Mouse (Mus musculus) embryonic facial prominence, embryonic 11.5 days (tissue): ENCODE data around the gene Zfp593. TPM values are rescaled to one million over a fixed set of nuclear protein-coding genes. Genes with fewer than 3 reads are reported as not detected.

ENCODE experiments used
- ATAC-seq: fragments of 200-750 bp; cut with Nextera tagmentation; replicated peaks from 2 replicates; pipeline ENCODE4 v1.8.0; 2017; ENCODE audit warnings: low read depth; ENCODE audit not compliant: insufficient number of reproducible peaks, low FRiP score, low TSS enrichment
- DNase-seq: peaks from one replicate; pipeline ENCODE4 v3.0.0-alpha.2; 2015; ENCODE audit warnings: low spot score
- H3K27ac ChIP-seq: fragments of 300-500 bp; sonication (generic); replicated peaks from 2 replicates; pipeline ENCODE4 v1.5.1; 2014; ENCODE audit warnings: mild to moderate bottlenecking, low read depth, low read length, control low read depth
- H3K27me3 ChIP-seq: fragments of 300-500 bp; sonication (generic); 2 replicates; pipeline ENCODE4 v1.6.1; 2014; ENCODE audit warnings: mild to moderate bottlenecking, low read length, moderate library complexity, mixed read lengths; ENCODE audit not compliant: control insufficient read depth, insufficient read depth
- H3K36me3 ChIP-seq: fragments of 300-500 bp; sonication (generic); replicated peaks from 2 replicates; pipeline ENCODE4 v1.6.1; 2014; ENCODE audit warnings: low read depth, mild to moderate bottlenecking, low read length, moderate library complexity, mixed read lengths; ENCODE audit not compliant: control insufficient read depth, insufficient read depth
- H3K4me1 ChIP-seq: fragments of 300-500 bp; sonication (generic); 2 replicates; pipeline ENCODE4 v1.6.1; 2014; ENCODE audit warnings: low read length, mixed read lengths; ENCODE audit not compliant: control insufficient read depth, insufficient read depth
- H3K4me2 ChIP-seq: fragments of 300-500 bp; sonication (generic); 2 replicates; pipeline ENCODE4 v1.6.1; 2014; ENCODE audit warnings: low read depth, mild to moderate bottlenecking, control low read depth, low read length, moderate library complexity
- H3K4me3 ChIP-seq: fragments of 300-500 bp; sonication (generic); 2 replicates; pipeline ENCODE4 v1.5.1; 2014; ENCODE audit warnings: low read depth, low read length, control low read depth
- H3K9ac ChIP-seq: fragments of 300-500 bp; sonication (generic); replicated peaks from 2 replicates; pipeline ENCODE4 v1.6.1; 2014; ENCODE audit warnings: mild to moderate bottlenecking, control low read depth, low read length
- H3K9me3 ChIP-seq: fragments of 300-500 bp; sonication (generic); replicated peaks from 2 replicates; pipeline ENCODE4 v1.6.1; 2016; ENCODE audit warnings: mild to moderate bottlenecking, low read length, inconsistent platforms, mixed read lengths; ENCODE audit not compliant: control insufficient read depth
- WGBS: fragments of 180-500 bp; shearing (Covaris S2); extraction: QIAGEN DNeasy Blood & Tissue Kit; methylation state at CpG from one replicate; pipeline ENCODE4 v1.1.7; 2014; 5-methylcytosine and 5-hydroxymethylcytosine counted together
- polyA plus RNA-seq: library from polyadenylated mRNA; unstranded; fragments of >200 nt; fragmentation: Nextera tagmentation; extraction: Ambion mirVana; gene quantifications from 2 replicates; pipeline ENCODE4 v1.2.1, GENCODE M21; 2014

The Zfp593 gene
- polyA plus RNA-seq, 1 experiment from 2014 or later, result 16.5 TPM

DNA sequence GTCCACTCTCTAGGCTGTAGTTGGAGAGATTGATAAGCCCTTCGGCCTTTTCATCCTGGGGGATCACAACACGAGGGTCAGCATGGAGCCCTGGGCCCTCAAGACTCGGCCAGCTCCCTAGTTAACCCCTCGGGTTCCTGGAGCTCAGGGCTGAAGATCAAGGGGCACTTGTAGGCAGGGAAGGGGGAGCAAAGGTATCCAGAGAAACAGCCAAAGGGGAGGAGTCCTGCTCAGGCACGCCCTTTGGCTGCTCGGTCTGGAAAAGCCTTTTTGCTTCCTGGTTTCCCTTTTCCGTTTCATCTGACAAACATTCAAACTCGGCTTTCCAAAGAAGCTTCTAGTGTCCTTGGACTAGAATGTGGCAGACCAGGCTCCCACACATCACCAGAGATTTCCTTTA is 15.0 kb downstream of the Zfp593 start:
- no peak overlapping the region for H3K9ac ChIP-seq
- H3K4me2 ChIP-seq, result no peak overlapping the region
- no peak for ATAC-seq
- H3K27ac ChIP-seq, result no peak overlapping the region
- no peaks in the 10 kb centered on the region for H3K4me1 ChIP-seq
- 36% methylated on average over 8 of the region's 8 CpGs for WGBS
- H3K4me3 ChIP-seq, result no peak overlapping the region
- H3K27me3 ChIP-seq, result no peaks in the 10 kb centered on the region
- no peaks in the 10 kb centered on the region for H3K9me3 ChIP-seq
- DNase-seq, result no peak
- H3K36me3 ChIP-seq, result no peaks in the 10 kb centered on the region

DNA sequence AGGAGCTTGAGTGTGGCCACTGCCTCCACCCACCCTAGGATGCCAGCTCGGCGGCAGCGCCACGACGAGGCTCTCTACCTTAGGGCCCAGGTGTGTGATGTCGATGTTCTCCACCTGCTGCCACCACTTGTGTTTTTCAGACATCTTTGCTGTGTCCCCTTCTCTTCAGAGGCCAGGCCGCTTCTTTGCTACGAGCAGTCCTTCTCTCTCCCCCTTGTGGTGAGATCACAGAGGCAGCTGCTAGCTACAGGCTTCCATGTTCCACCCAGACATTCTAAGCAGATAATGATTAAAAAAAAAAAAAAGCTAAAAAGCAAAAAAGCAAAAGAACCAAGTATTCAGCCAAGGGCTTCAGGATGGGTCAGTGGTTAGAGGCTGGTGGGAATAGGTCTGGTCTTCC is 18.2 kb downstream of the Zfp593 start, which contains the start of gene Catsper4:
Gene Catsper4, minus strand, starts transcription at position 190 of the 400 bp plus-strand sequence.
- no peak within 1 kb of the TSS for H3K9ac ChIP-seq
- H3K36me3 ChIP-seq, result no peaks in the 10 kb centered on the region
- ATAC-seq, result no peak
- no peaks in the 10 kb centered on the region for H3K9me3 ChIP-seq
- 80% methylated on average over 8 of the region's 8 CpGs for WGBS
- no peak within 1 kb of the TSS for H3K27ac ChIP-seq
- no peak within 1 kb of the TSS for H3K4me2 ChIP-seq
- H3K27me3 ChIP-seq, result no peaks in the 10 kb centered on the region
- no peak for DNase-seq
- no peaks in the 10 kb centered on the region for H3K4me1 ChIP-seq
- H3K4me3 ChIP-seq, result no peak within 1 kb of the TSS

DNA sequence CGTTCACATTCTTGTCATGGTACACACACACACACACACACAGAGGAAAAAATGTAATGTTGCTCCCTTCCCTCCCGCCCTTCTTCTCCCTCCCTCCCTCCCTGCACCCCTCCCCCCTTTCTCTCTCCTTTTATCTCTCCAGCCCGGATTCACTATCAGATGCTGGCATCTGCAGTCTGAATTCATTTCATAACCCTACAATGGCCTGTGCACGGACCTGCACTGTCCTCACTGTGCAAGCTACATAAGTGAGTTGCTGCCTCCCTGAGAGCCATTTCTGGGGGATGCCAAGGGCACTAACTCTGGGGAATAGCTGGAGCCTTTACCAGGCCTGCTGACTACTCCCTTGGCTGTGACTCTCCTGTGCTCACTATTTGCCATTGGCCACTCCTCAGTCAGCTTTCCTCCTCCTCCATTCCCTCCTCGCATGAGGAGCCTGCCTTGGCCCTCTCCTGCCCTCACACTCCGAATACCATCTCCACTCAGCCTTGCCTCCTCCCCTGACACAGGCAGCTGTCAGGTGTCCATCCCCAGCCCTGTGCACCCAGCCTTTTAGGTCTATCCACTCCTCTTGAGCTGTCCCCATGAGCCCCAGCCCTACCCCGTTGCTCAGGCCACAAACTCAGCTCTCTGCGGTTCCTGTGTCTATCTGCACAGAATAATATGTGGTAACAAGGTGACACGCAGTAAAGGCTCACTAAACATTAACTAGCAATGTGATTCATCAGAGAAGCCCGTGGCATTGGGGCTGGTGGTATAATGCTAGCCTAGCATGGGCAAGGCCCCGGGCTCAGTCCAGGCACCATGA is 22.4 kb downstream of the Zfp593 start:
- no peaks in the 10 kb centered on the region for H3K9me3 ChIP-seq
- H3K27me3 ChIP-seq, result no peaks in the 10 kb centered on the region
- H3K4me2 ChIP-seq, result no peak overlapping the region
- 70% methylated on average over 11 of the region's 11 CpGs for WGBS
- no peak for ATAC-seq
- no peak overlapping the region for H3K27ac ChIP-seq
- no peak overlapping the region for H3K4me3 ChIP-seq
- no peaks in the 10 kb centered on the region for H3K4me1 ChIP-seq
- H3K36me3 ChIP-seq, result no peaks in the 10 kb centered on the region
- no peak for DNase-seq
- no peak overlapping the region for H3K9ac ChIP-seq

DNA sequence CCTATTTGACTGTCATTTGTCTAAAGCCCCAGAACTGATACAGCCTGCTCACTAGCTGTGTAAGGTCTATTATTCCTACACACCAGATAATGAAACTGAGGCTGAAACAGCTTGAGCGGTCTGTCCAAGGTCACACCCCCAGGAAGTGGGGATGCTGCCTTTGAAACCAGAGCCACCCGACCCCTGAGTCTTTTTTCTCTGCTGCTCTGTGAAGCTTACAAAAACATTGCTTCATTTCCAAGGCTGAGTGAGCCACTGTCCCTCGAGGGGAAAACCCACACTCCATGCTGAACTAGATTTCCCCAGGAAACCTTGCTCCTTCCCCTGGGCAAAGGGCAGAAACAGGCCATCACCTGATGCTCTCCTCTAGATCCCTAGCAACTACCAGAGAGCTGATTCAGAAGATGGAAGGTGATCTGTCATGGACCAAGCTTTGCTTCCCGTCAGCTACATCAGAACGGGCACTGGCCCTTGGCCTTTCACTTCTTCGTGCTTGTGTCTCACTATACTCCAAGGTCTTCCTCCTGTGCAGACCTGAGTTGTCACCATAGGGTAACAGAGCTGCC is 38.8 kb downstream of the Zfp593 start:
- Histone ChIP-seq H3K4me1 (no peaks in the 10 kb centered on the region), H3K9me3 (no peaks in the 10 kb centered on the region), H3K4me2 (no peak overlapping the region), H3K9ac (no peak overlapping the region), H3K27me3 (no peaks in the 10 kb centered on the region), H3K27ac (no peak overlapping the region), H3K4me3 (no peak overlapping the region), H3K36me3 (no peaks in the 10 kb centered on the region)
- ATAC-seq (no peak), DNase-seq (peak; percentile 11)
- 42% methylated on average over 6 of the region's 6 CpGs for WGBS

DNA sequence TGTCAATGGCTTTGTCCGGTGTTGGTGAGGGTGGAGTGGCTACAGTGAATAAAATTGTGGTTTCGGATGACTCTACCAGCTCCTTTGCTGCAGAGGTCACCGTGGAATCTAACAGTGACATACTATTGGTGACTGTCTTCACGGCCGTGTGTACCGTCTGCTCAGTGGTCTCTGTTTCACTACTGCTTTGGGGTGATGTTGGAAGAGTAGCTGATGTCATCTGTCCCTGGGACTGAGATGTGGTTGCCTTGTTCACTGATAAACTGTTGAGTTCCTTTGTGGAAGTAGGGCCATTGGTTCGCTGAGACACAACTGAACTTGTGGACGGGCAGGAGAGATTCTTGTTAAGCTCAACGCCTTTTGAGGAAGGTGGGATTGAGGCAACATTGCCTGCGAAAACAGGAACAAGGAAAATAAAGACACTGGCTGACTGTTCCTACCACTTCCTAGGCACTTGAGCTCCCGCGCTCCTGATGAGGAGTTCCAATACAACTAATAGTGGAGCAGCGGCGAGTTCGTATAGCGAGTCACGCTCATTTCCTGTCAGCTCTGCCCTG is 42.0 kb downstream of the Zfp593 start:
- 78% methylated on average over 17 of the region's 17 CpGs for WGBS
- no peaks in the 10 kb centered on the region for H3K4me1 ChIP-seq

DNA sequence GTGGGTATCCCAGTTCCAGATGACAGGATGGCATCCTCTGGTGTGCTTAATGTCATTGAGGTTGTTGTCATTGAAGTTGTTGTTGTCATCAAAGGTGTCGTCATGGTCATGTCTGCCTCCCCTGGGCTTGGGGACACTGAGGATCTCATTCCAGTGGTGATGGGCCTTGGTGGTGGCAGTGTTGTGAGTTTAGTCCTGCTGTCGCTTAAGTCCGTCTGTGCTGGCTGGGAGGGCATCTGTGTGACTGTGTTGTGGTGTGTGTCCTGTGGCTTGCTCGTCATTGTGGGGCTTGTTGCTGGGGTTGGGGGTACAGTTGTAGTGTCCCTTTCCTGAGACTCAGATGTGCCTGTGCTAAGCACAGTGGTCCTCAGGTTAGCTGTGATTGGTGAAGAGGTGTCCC is 42.5 kb downstream of the Zfp593 start, which contains the start of gene Gm7534:
Gene Gm7534, minus strand, starts transcription at position 101 of the 400 bp plus-strand sequence.
- H3K9me3 ChIP-seq, result no peaks in the 10 kb centered on the region
- no peak within 1 kb of the TSS for H3K4me3 ChIP-seq
- no peaks in the 10 kb centered on the region for H3K4me1 ChIP-seq
- H3K9ac ChIP-seq, result no peak within 1 kb of the TSS
- DNase-seq (no peak), ATAC-seq (no peak)
- no peak within 1 kb of the TSS for H3K27ac ChIP-seq
- H3K36me3 ChIP-seq, result no peaks in the 10 kb centered on the region
- no peak within 1 kb of the TSS for H3K4me2 ChIP-seq
- 96% methylated on average over 4 of the region's 4 CpGs for WGBS
- H3K27me3 ChIP-seq, result no peaks in the 10 kb centered on the region

More for the DNA sequence above, 42.0 kb downstream of the Zfp593 start:
- Histone ChIP-seq H3K9ac (no peak overlapping the region), H3K36me3 (no peaks in the 10 kb centered on the region), H3K27ac (no peak overlapping the region), H3K4me2 (no peak overlapping the region), H3K27me3 (no peaks in the 10 kb centered on the region), H3K4me3 (no peak overlapping the region), H3K9me3 (no peaks in the 10 kb centered on the region)
- ATAC-seq (no peak), DNase-seq (no peak)

DNA sequence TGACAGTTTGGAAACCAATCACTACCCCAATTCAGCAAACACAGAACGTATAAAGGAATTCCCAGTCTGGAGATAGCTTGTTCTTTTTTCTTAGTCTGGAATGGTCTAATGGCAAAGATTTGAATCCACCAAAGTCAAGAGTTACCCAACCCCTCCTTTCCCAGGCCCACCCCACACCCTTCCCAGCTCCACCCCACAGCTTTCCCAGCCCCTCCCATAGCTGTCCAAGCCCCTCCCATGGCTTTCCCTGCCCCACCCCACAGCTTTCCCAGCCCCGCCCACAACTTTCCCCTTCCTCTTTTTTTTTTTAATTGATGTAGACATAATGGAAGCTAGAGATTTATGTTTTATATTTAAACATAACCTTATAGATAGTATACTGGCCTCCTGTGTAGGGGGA is 46.0 kb downstream of the Zfp593 start:
- no peaks in the 10 kb centered on the region for H3K4me1 ChIP-seq
- no peaks in the 10 kb centered on the region for H3K9me3 ChIP-seq
- ATAC-seq (no peak), DNase-seq (no peak)
- H3K9ac ChIP-seq, result no peak overlapping the region
- H3K4me2 ChIP-seq, result no peak overlapping the region
- no peak overlapping the region for H3K4me3 ChIP-seq
- H3K27me3 ChIP-seq, result no peaks in the 10 kb centered on the region
- H3K27ac ChIP-seq, result no peak overlapping the region
- WGBS, result 73% methylated on average over 2 of the region's 2 CpGs
- no peaks in the 10 kb centered on the region for H3K36me3 ChIP-seq
